Mouse (Mus musculus): ENCODE results near the gene Apcs. TPM values are rescaled to one million over a fixed set of nuclear protein-coding genes. Genes with fewer than 3 reads are reported as not detected.

Apcs gene
- polyA plus RNA-seq, 1 experiment from 2014 or later: not detected

Other genes starting within 250 kb of the Apcs start
- gene Crp, start 197.0 kb downstream of the Apcs start, polyA plus RNA-seq (2016; fragmentation: Nextera tagmentation; extraction: Ambion mirVana): not detected in 2 replicates
- not detected in 2 replicates for gene Olfr16, start 55.4 kb upstream of the Apcs start, polyA plus RNA-seq (2016; fragmentation: Nextera tagmentation; extraction: Ambion mirVana)
- gene Olfr1408, start 242.3 kb upstream of the Apcs start, polyA plus RNA-seq (2016; fragmentation: Nextera tagmentation; extraction: Ambion mirVana): not detected in 2 replicates

Data from limb, embryonic 12.5 days (tissue).